Mouse (Mus musculus): ENCODE data around the gene Cnfn. TPM values are rescaled to one million over a fixed set of nuclear protein-coding genes. Genes with fewer than 3 reads are reported as not detected.

Cnfn gene
- polyA plus RNA-seq, 1 experiment from 2014 or later, result not detected

DNA sequence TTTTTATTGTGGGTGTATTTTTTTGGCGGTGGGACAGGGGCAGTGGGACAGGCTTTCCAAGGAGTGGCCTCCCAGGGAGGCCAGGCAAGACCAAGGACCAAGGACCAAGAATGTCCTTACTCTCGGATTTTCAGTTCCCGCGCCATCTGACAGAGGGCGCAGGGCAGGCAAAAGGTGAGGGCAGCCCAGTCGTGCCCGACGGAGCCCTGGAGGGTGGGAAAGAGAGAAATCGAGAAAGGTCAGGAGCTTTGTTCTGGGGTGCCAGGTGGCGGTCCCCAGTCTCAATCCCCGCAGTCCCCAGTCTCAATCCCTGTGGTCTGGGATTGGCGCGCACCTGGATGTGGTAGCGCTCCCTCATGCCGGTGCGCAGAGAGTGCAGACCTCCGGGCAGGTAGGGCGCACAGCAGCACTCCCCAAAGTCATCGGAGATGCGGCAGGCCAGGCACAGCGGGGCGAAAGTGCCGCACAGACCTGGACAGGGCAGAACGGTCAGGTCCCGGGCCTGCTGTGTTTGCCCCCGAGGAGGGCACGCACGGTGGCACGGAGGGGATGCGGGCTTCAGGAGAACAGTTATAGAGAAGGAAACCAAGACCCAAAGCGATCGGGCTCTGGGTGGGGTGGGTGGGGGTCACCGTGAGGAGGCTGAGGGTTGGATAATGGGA lies 1.8 kb downstream of the Cnfn start:
- H3K4me3 ChIP-seq (ENCODE audit: low read depth, low read length), result no peak overlapping the region
- no peak overlapping the region for H3K27ac ChIP-seq (ENCODE audit: low read length)
- no peaks in the 10 kb centered on the region for H3K4me1 ChIP-seq (ENCODE audit: control insufficient read depth, insufficient read depth, low read length)
- H3K9me3 ChIP-seq (ENCODE audit: control insufficient read depth, low read depth, low read length), result no peaks in the 10 kb centered on the region
- no peak for ATAC-seq (ENCODE audit: insufficient number of reproducible peaks, insufficient read depth, low FRiP score, low read depth)
- WGBS, result 4% methylated on average over 33 of the region's 33 CpGs
- H3K36me3 ChIP-seq (ENCODE audit: control insufficient read depth, insufficient read depth, low read length), result peaks cover 15% of the 10 kb centered on the region; the same call in 1 of the 2 replicates
- H3K9ac ChIP-seq (replicated peaks; ENCODE audit: low read depth, low read length), result no peak overlapping the region
- H3K4me2 ChIP-seq (replicated peaks; ENCODE audit: low read depth, low read length), result no peak overlapping the region; the same call in 1 of the 2 replicates
- peaks cover 16% of the 10 kb centered on the region; the same call in 1 of the 2 replicates for H3K27me3 ChIP-seq (ENCODE audit: control insufficient read depth, insufficient read depth, low read length)

DNA sequence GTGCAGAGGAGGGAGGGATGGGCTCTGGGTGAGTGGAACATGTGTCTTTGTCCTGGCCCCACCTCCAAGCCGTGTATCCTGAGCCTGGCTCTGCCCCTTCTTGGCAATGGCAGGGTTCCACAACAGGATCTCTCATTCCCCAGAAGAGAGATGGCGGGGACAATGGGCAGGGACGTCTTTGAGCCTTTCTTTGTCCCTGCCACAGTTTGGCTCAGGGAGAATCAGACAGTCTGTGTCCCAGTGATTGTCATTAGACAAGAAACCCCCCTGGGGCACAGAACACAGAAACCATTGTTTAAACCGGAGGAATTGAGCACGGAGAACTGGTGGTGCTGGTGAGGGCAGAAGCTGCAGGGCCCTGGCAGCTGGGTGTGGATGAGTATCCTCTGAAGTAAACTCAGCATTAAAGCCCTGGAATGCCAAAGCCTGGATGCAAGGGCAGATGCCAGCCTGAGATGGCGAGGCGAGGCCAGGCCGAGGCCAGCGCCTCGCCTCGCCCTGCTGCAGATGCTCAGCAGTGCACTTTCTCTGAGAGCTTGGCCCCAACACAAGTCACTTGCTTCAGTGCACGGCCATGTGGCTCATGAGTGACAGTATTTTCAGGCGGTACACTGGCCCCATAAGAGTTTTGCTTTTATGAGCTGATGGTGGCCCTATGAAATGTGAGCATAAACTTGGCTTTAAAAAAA lies 3.4 kb downstream of the Cnfn start:
- no peaks in the 10 kb centered on the region for H3K4me1 ChIP-seq (ENCODE audit: control insufficient read depth, insufficient read depth, low read length)
- H3K9ac ChIP-seq (replicated peaks; ENCODE audit: low read depth, low read length), result no peak overlapping the region
- no peak overlapping the region for H3K4me2 ChIP-seq (replicated peaks; ENCODE audit: low read depth, low read length)
- H3K27ac ChIP-seq (ENCODE audit: low read length), result no peak overlapping the region
- H3K36me3 ChIP-seq (ENCODE audit: control insufficient read depth, insufficient read depth, low read length), result peaks cover 16% of the 10 kb centered on the region; the same call in 1 of the 2 replicates
- H3K27me3 ChIP-seq (ENCODE audit: control insufficient read depth, insufficient read depth, low read length), result peaks cover 16% of the 10 kb centered on the region; the same call in 1 of the 2 replicates
- ATAC-seq (ENCODE audit: insufficient number of reproducible peaks, insufficient read depth, low FRiP score, low read depth), result no peak
- no peak overlapping the region for H3K4me3 ChIP-seq (ENCODE audit: low read depth, low read length)
- H3K9me3 ChIP-seq (ENCODE audit: control insufficient read depth, low read depth, low read length), result no peaks in the 10 kb centered on the region
- WGBS, result 51% methylated on average over 13 of the region's 13 CpGs

DNA sequence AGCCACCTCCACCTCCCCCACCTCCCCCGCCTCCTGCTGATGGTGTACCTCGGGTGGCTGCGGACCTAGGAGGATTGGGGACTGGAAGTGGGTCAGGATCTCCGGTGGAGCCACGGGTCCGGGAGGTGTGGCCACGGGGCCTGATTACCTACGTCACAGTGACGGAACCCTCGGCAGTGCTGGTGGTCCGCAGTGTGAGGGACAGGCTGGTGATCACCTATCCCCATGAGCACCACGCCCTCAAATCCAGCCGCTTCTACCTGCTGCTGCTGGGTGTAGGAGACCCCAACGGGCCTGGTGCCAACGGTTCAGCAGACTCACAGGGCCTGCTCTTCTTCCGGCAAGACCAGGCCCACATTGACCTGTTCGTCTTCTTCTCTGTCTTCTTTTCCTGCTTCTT lies 5.9 kb downstream of the Cnfn start:
- Histone ChIP-seq H3K4me2 (replicated peaks; ENCODE audit: low read depth, low read length) (no peak overlapping the region), H3K36me3 (ENCODE audit: control insufficient read depth, insufficient read depth, low read length) (peaks cover 30% of the 10 kb centered on the region; the same call in 1 of the 2 replicates), H3K27ac (ENCODE audit: low read length) (no peak overlapping the region), H3K27me3 (ENCODE audit: control insufficient read depth, insufficient read depth, low read length) (peaks cover 10% of the 10 kb centered on the region; the same call in 1 of the 2 replicates), H3K4me3 (ENCODE audit: low read depth, low read length) (no peak overlapping the region), H3K9ac (replicated peaks; ENCODE audit: low read depth, low read length) (no peak overlapping the region), H3K4me1 (ENCODE audit: control insufficient read depth, insufficient read depth, low read length) (no peaks in the 10 kb centered on the region), H3K9me3 (ENCODE audit: control insufficient read depth, low read depth, low read length) (no peaks in the 10 kb centered on the region)
- 92% methylated on average over 17 of the region's 17 CpGs for WGBS
- no peak for ATAC-seq (ENCODE audit: insufficient number of reproducible peaks, insufficient read depth, low FRiP score, low read depth)

DNA sequence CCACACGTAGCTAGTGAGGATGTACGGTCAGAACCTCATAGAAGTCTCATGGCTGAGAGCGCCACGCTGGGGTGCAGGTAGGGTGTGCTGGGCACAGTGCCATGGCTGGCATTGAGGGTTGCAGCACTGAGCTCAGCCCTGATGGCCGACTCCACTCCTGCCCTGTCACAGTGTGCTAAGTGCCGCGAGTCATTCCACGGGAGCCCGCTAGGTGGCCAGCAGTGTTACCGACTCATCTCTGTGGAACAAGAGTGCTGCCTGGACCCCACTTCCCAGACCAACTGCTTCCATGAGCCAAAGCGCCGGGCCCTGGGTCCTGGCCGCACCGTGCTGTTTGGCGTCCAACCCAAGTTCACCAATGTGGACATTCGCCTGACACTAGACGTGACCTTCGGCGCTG lies 6.4 kb downstream of the Cnfn start:
- ATAC-seq (ENCODE audit: insufficient number of reproducible peaks, insufficient read depth, low FRiP score, low read depth), result no peak
- H3K9ac ChIP-seq (replicated peaks; ENCODE audit: low read depth, low read length), result no peak overlapping the region
- no peak overlapping the region for H3K27ac ChIP-seq (ENCODE audit: low read length)
- no peak overlapping the region for H3K4me2 ChIP-seq (replicated peaks; ENCODE audit: low read depth, low read length)
- WGBS, result 89% methylated on average over 19 of the region's 19 CpGs
- 0 out of 2 replicates have a peak, but pooled peaks cover 5% of the 10 kb centered on the region for H3K27me3 ChIP-seq (ENCODE audit: control insufficient read depth, insufficient read depth, low read length)
- H3K36me3 ChIP-seq (ENCODE audit: control insufficient read depth, insufficient read depth, low read length), result peaks cover 30% of the 10 kb centered on the region; the same call in 1 of the 2 replicates
- H3K4me1 ChIP-seq (ENCODE audit: control insufficient read depth, insufficient read depth, low read length), result no peaks in the 10 kb centered on the region
- no peaks in the 10 kb centered on the region for H3K9me3 ChIP-seq (ENCODE audit: control insufficient read depth, low read depth, low read length)
- no peak overlapping the region for H3K4me3 ChIP-seq (ENCODE audit: low read depth, low read length)

DNA sequence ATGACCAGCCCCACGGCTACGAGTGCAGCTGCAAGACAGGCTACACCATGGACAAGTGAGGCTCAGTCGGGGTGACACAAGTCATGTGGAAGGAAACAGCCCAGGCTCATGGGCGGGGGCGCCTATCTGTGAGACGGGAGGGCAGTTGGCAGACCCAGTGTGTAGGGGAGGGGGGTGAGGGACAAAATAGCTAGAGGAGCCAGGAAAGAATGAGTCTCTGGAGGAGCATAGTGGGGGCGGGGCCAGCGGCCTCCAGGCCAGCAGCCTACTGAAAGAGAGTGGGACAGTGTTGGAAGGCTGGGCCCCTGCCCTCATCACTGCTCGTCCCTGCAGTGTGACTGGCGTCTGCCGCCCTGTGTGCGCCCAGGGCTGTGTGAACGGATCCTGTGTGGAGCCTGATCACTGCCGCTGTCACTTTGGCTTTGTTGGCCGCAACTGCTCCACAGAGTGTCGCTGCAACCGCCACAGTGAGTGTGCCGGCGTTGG lies 10.8 kb downstream of the Cnfn start:
- Histone ChIP-seq H3K27me3 (ENCODE audit: control insufficient read depth, insufficient read depth, low read length) (no peaks in the 10 kb centered on the region), H3K4me1 (ENCODE audit: control insufficient read depth, insufficient read depth, low read length) (no peaks in the 10 kb centered on the region), H3K4me3 (ENCODE audit: low read depth, low read length) (no peak overlapping the region), H3K27ac (ENCODE audit: low read length) (no peak overlapping the region), H3K9ac (replicated peaks; ENCODE audit: low read depth, low read length) (no peak overlapping the region), H3K4me2 (replicated peaks; ENCODE audit: low read depth, low read length) (no peak overlapping the region), H3K36me3 (ENCODE audit: control insufficient read depth, insufficient read depth, low read length) (peaks cover 27% of the 10 kb centered on the region; the same call in 1 of the 2 replicates), H3K9me3 (ENCODE audit: control insufficient read depth, low read depth, low read length) (no peaks in the 10 kb centered on the region)
- 79% methylated on average over 19 of the region's 19 CpGs for WGBS
- 0 out of 2 replicates have a peak, but pooled peaks have one; percentile 12 for ATAC-seq (ENCODE audit: insufficient number of reproducible peaks, insufficient read depth, low FRiP score, low read depth)

DNA sequence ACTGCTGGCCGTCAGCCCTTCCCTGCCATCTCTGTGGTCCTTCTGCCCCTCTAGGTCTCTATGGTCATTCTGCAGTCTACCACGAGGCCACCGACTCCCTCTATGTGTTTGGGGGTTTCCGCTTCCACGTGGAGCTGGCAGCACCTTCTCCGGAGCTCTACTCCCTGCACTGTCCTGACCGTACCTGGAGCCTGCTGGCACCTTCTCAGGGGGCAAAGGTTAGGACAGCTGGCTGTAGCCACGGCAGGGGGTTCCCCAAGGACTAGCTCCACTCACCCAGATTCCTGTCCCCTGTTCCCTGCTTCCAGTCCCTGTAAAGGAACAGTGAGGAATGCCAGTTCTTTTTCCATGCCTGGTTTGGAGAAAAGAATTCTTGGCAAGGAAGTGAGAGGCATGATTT lies 20.7 kb downstream of the Cnfn start:
- Histone ChIP-seq H3K4me1 (ENCODE audit: control insufficient read depth, insufficient read depth, low read length) (no peaks in the 10 kb centered on the region), H3K4me3 (ENCODE audit: low read depth, low read length) (no peak overlapping the region), H3K27ac (ENCODE audit: low read length) (no peak overlapping the region), H3K9ac (replicated peaks; ENCODE audit: low read depth, low read length) (no peak overlapping the region), H3K36me3 (ENCODE audit: control insufficient read depth, insufficient read depth, low read length) (peaks cover 49% of the 10 kb centered on the region), H3K27me3 (ENCODE audit: control insufficient read depth, insufficient read depth, low read length) (no peaks in the 10 kb centered on the region), H3K4me2 (replicated peaks; ENCODE audit: low read depth, low read length) (no peak overlapping the region), H3K9me3 (ENCODE audit: control insufficient read depth, low read depth, low read length) (peaks cover 9% of the 10 kb centered on the region; the same call in 1 of the 2 replicates)
- WGBS, result 84% methylated on average over 8 of the region's 8 CpGs
- ATAC-seq (ENCODE audit: insufficient number of reproducible peaks, insufficient read depth, low FRiP score, low read depth), result no peak

DNA sequence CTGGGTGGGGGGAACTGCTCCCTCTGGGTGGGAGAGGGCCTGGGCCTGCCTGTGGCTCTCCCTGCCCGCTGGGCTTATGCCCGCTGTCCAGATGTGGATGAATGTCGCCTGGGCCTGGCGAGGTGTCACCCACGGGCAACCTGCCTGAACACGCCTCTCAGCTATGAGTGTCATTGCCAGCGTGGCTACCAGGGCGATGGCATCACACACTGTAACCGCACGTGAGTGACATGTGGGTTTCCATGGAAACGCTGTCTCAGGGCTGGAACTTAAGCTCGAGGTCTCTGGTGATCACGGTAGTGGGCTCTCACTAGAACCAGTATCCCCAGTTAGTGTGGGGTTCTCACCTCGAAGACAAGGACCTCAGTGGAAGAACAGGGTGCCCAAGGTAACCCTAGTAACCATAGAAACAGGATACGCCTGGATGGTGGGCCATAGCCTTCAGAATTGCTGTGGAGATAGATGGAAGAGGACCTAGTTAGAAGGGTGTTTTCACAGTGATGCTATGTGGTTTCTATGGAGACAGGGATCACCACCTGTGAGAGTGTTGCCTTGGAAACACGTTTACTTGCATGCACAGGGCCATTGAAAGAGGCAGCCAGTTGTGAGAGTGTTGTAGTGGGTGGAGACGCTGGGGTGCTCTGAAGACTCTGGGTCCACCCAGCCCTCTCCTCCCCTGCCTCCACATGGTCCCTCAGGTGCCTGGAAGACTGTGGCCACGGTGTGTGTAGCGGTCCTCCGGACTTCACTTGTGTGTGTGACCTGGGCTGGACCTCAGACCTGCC lies 28.3 kb downstream of the Cnfn start:
- no peak for ATAC-seq (ENCODE audit: insufficient number of reproducible peaks, insufficient read depth, low FRiP score, low read depth)
- H3K27me3 ChIP-seq (ENCODE audit: control insufficient read depth, insufficient read depth, low read length), result no peaks in the 10 kb centered on the region
- peaks cover 12% of the 10 kb centered on the region for H3K36me3 ChIP-seq (ENCODE audit: control insufficient read depth, insufficient read depth, low read length)
- H3K4me3 ChIP-seq (ENCODE audit: low read depth, low read length), result no peak overlapping the region
- no peak overlapping the region for H3K4me2 ChIP-seq (replicated peaks; ENCODE audit: low read depth, low read length)
- no peak overlapping the region for H3K27ac ChIP-seq (ENCODE audit: low read length)
- 84% methylated on average over 20 of the region's 20 CpGs for WGBS
- H3K9ac ChIP-seq (replicated peaks; ENCODE audit: low read depth, low read length), result no peak overlapping the region
- no peaks in the 10 kb centered on the region for H3K4me1 ChIP-seq (ENCODE audit: control insufficient read depth, insufficient read depth, low read length)
- H3K9me3 ChIP-seq (ENCODE audit: control insufficient read depth, low read depth, low read length), result no peaks in the 10 kb centered on the region

DNA sequence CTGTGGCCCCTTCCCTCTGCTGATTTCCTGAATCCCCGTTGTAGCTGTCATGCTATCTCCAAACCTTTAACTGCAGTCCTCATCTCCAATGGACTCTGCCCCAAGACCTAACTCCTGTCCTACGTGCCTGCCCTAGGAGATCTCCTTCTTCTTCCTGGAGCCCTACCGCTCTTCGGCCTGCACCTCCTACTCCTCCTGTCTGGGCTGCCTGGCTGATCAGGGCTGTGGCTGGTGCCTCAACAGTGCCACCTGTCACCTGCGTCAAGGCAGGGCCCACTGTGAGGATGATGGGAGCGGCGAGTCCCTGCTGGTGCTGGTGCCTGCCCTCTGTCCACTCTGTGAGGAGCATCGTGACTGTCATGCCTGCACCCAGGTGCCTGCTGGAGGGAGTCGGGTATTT lies 30.2 kb downstream of the Cnfn start:
- H3K36me3 ChIP-seq (ENCODE audit: control insufficient read depth, insufficient read depth, low read length), result peaks cover 23% of the 10 kb centered on the region

More for the DNA sequence above, 30.2 kb downstream of the Cnfn start:
- Histone ChIP-seq H3K4me1 (ENCODE audit: control insufficient read depth, insufficient read depth, low read length) (no peaks in the 10 kb centered on the region), H3K27ac (ENCODE audit: low read length) (no peak overlapping the region), H3K27me3 (ENCODE audit: control insufficient read depth, insufficient read depth, low read length) (no peaks in the 10 kb centered on the region), H3K9me3 (ENCODE audit: control insufficient read depth, low read depth, low read length) (no peaks in the 10 kb centered on the region), H3K4me3 (ENCODE audit: low read depth, low read length) (no peak overlapping the region), H3K9ac (replicated peaks; ENCODE audit: low read depth, low read length) (no peak overlapping the region), H3K4me2 (replicated peaks; ENCODE audit: low read depth, low read length) (no peak overlapping the region)
- no peak for ATAC-seq (ENCODE audit: insufficient number of reproducible peaks, insufficient read depth, low FRiP score, low read depth)
- 89% methylated on average over 9 of the region's 9 CpGs for WGBS

Measured in stomach, embryonic 14.5 days (tissue).